Mouse (Mus musculus) kidney, adult 2 months (tissue): ENCODE measurements around the gene Myrfl.

Source experiments
- CTCF ChIP-seq: fragments of 200-500 bp; conservative IDR thresholded peaks from 2 replicates; pipeline ENCODE4 v1.5.1; 2011; ENCODE audit warnings: low read depth, mild to moderate bottlenecking, control low read depth, low read length, moderate library complexity, mixed read lengths; ENCODE audit not compliant: insufficient read depth, insufficient read length
- POLR2A ChIP-seq: fragments of 200-500 bp; IDR thresholded peaks from one replicate; pipeline ENCODE4 v1.6.1; 2011; ENCODE audit warnings: low read depth, low read length, control low read depth

- TF ChIP-seq POLR2A (no peak), CTCF (no peak)
Measured at GRCm38 (mm10) chr10:116761476-116762068, 135.1 kb downstream of the Myrfl start.
